Mouse (Mus musculus): Measurements from ENCODE around the gene Rgp1.

DNA sequence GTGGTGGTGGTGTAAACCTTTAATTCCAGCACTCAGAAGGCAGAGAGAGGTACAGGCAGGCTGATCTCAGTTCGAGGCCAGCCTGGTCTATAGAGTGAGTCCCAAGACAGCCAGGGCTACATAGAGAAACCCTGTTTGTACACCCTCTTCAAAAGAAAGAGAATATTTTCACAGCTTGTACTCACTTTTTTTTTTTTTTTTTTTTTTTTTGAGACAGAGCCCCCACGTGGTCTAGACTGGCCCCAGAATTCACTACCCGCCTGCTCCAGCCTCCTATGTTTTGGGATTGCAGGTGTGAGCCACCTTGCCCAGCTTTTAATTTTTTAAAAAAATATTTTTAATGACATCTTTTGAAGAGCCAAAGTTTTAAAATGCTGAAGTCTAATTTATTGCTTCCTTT lies 25.6 kb downstream of the Rgp1 start:
- no peak for TF ChIP-seq EP300 (IDR thresholded peaks at IDR 0.05)
- no peak for TF ChIP-seq CTCF (IDR thresholded peaks at IDR 0.05)
